Mouse (Mus musculus) olfactory bulb, adult 2 months (tissue): ENCODE results near the gene Kcnt2. TPM values are rescaled to one million over a fixed set of nuclear protein-coding genes. Genes with fewer than 3 reads are reported as not detected.

ENCODE experiments used
- H3K27ac ChIP-seq: fragments of 200-500 bp; 2 replicates; pipeline ENCODE4 v1.5.1; 2012; ENCODE audit warnings: low read depth, low read length; ENCODE audit not compliant: insufficient read depth
- H3K4me1 ChIP-seq: fragments of 200-500 bp; 2 replicates; pipeline ENCODE4 v1.6.1; 2012; ENCODE audit warnings: low read length; ENCODE audit not compliant: control insufficient read depth, insufficient read depth
- H3K4me3 ChIP-seq: fragments of 200-500 bp; 2 replicates; pipeline ENCODE4 v1.5.1; 2012; ENCODE audit warnings: mild to moderate bottlenecking, low read depth, low read length, moderate library complexity; ENCODE audit not compliant: insufficient read depth
- CTCF ChIP-seq: fragments of 200-500 bp; IDR thresholded peaks from 2 replicates; pipeline ENCODE4 v1.5.1; 2012; ENCODE audit warnings: low read depth, mild to moderate bottlenecking, low read length, moderate library complexity; ENCODE audit not compliant: insufficient read depth
- POLR2A ChIP-seq: fragments of 200-500 bp; IDR thresholded peaks from 2 replicates; pipeline ENCODE4 v1.6.1; 2012; ENCODE audit warnings: mild to moderate bottlenecking, low read depth, low read length, moderate library complexity; ENCODE audit not compliant: insufficient read depth
- WGBS: fragments of 180-500 bp; shearing (Covaris S2); methylation state at CpG from one replicate; pipeline ENCODE4 v1.1.7; 2018; 5-methylcytosine and 5-hydroxymethylcytosine counted together
- polyA plus RNA-seq: library from polyadenylated mRNA; stranded (reverse); fragments of >200 nt; gene quantifications from 2 replicates; pipeline ENCODE4 v1.2.4, GENCODE M21; 2012; ENCODE audit warnings: low replicate concordance; ENCODE audit not compliant: missing spikeins, insufficient read depth, insufficient read length

Kcnt2 gene
- polyA plus RNA-seq, 1 experiment = not detected

DNA sequence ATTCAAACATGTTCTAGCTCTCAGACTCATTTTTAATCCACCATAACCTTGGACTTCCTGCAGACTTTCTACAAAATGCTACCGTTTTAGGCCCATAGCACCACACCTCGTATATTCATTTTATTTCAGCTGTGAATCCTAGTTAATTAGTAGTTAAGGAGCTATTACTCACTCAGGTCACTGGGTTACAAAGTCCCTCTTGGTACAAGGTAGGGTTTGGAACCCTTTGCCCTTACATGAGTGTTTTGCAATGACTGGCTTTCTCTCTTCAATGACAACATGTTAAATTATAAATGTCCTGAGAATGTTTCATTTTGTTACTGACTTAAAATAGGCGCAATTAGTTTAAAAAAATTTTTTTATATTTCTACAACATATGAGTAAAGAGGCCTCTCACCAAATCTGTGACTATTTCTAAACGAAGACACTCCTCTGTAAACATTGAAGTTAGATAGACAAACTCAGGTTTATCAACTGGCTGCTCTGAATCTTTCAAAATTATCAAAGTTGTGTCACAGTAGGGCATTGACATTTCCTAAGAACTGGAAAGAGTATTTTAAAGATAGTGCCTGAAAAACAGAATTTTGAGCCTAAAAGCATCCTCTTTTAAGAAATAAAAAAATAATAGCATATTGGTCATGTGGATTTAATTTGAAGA lies 160.8 kb downstream of the Kcnt2 start:
- H3K4me1 ChIP-seq = no peaks in the 10 kb centered on the region
- H3K27ac ChIP-seq = no peak overlapping the region
- WGBS = 94% methylated on average over 4 of the region's 4 CpGs
- no peak overlapping the region for H3K4me3 ChIP-seq
- TF ChIP-seq POLR2A (no peak), CTCF (no peak)

DNA sequence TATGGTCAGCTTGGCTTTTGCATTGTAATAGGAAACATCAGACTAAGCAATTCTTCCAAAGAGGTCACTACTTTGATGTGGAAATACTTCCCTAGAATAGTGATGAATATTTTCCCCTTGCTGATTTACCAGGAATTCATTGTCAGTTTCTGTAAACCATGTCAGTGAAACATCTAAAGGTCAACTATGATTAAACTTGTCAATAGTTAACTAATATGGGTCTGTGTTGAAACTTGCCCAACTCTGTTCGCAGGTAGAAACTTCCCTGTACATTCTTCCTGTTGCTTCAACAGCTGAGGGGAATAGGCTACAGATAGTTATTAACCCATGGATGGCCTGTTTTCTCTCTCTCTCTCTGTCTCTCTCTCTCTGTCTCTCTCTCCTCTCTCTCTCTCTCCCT lies 169.8 kb downstream of the Kcnt2 start:
- Histone ChIP-seq H3K4me1 (no peaks in the 10 kb centered on the region), H3K4me3 (no peak overlapping the region), H3K27ac (no peak overlapping the region)
- TF ChIP-seq POLR2A (no peak), CTCF (no peak)
- WGBS = 97% methylated on average over 1 of the region's 1 CpGs

DNA sequence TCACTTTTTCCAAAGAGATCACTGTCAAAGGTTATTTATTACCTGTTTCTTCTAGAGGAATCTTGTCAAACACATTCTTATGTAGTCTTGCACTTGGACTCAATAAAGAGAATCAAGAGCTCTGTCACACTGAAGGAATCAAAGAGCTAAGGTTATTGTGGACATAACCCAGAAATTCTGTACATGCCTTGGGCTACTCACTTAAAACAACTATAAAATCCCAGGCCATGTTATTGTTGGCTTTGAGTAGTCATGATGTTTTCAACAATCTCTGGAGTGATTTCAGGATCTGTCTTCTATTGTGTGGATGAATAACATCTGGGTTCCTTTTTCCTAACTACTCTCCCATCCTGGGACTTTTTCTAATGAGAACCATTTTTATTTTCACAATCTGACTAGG lies 177.0 kb downstream of the Kcnt2 start:
- Histone ChIP-seq H3K4me1 (no peaks in the 10 kb centered on the region), H3K4me3 (no peak overlapping the region), H3K27ac (no peak overlapping the region)
- no peak for TF ChIP-seq POLR2A
- no peak for TF ChIP-seq CTCF

DNA sequence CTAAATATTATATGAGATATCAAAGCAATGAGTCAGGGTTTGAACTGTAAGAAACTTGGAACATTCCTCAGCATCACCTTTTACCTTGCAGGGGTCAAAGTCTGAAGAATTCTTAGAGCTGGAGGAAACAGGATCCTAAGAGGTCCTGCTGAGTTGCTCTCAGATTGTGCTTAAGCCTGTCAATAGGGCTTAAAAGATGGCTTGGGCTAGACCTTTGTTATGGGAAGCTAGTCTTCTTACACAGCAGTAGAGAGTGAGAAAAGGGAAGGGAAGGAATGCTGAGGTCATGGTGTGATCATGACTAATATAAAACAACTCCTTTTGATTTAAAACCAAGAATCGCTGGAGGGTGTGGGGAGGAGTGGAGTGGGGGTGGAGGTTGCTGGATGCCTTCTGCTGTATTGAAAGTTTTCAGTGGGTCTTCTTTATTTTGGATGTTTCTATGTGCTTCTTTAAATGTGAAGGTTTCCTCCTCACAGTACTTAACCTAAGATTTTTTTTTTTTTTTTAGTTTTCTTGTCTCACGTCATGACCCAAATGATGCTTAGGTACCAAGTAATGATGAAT lies 183.4 kb downstream of the Kcnt2 start:
- 41% methylated on average over 2 of the region's 2 CpGs for whole genome bisulfite sequencing
- Histone ChIP-seq H3K4me1 (no peaks in the 10 kb centered on the region), H3K27ac (no peak overlapping the region), H3K4me3 (no peak overlapping the region)
- TF ChIP-seq CTCF (no peak), POLR2A (no peak)

DNA sequence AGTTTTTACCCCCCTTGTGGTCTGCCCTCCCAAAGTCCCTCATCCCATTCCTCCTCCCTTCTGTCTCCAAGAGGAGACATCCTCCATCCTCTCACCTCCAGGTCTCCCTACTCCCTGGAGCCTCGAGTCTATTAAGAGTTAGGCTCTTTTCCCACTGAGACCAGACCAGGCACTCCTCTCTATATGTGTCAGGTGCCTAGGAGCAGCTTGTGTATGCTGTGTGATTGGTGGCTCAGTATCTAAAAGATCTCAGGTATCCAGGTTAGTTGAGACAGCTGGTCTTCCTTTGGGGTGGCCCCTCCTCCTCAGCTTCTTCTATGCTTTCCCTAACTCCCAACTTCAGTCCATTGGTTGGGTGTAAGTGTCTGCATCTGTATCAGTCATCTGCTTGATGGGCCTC lies 186.1 kb downstream of the Kcnt2 start:
- WGBS = 72% methylated on average over 1 of the region's 1 CpGs
- no peak overlapping the region for H3K27ac ChIP-seq
- TF ChIP-seq POLR2A = no peak
- no peak for TF ChIP-seq CTCF
- H3K4me1 ChIP-seq = no peaks in the 10 kb centered on the region
- no peak overlapping the region for H3K4me3 ChIP-seq

DNA sequence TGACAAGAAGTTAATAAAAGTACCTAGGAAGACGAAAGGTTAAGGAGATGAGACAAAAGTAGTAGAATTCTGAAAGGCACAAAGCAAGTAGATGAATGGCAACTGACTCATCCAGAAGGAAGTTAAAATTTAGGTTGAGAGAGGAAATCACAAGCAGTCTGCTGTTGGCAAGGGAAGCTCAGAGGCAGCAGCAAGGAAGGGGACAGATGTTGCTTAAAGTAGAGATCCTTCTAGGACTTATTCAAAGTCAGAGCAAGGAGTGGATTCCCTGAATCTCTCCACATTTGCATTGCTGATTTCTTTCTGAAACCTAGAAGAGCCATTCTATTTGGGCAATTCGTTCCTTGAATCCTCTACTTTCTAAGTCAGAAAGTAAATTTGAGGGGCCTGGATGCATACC lies 188.8 kb downstream of the Kcnt2 start:
- H3K4me3 ChIP-seq = no peak overlapping the region
- no peak overlapping the region for H3K27ac ChIP-seq
- no peak for TF ChIP-seq POLR2A
- TF ChIP-seq CTCF = no peak
- WGBS = 85% methylated on average over 2 of the region's 2 CpGs
- H3K4me1 ChIP-seq = no peaks in the 10 kb centered on the region

DNA sequence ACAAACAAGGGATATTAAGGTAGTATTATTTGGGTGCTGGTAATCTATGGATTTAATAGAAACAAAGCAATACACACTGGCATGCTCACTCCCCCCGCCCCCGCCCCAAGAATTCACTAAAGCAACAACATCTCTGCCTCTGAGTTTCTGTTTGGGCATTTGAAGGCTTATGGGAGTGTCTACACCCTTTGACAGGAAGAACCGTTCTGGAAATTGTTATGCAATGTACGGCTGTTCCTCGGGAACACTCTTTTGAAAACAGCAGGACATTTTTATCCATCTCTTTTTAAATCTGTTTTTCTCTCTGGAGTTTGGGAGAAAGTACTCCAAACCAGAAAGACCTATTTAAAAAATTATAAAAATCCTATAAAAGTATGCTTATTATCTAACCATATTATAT lies 192.2 kb downstream of the Kcnt2 start:
- TF ChIP-seq POLR2A (no peak), CTCF (no peak)
- H3K4me3 ChIP-seq = no peak overlapping the region
- WGBS = 61% methylated on average over 5 of the region's 5 CpGs
- no peak overlapping the region for H3K27ac ChIP-seq
- H3K4me1 ChIP-seq = no peaks in the 10 kb centered on the region

DNA sequence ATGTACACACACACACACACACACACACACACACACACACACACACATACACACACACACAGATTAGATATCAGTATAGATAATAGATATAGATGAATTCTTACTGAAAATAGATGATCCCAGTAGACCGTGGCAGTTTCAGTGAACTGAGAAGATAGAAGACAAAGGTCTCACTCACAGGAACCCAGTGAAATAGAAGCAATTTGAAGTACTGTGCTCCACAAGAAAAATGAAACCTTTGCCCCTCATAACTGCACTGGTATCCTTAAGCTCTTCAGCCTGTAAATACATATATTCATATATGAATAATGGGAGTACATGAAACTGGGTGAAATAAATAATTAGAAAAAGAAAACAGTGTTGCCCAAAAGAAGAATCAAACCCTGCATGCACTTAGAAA lies 197.9 kb downstream of the Kcnt2 start:
- no peaks in the 10 kb centered on the region for H3K4me1 ChIP-seq
- 92% methylated on average over 1 of the region's 1 CpGs for WGBS
- TF ChIP-seq POLR2A (no peak), CTCF (no peak)
- no peak overlapping the region for H3K4me3 ChIP-seq
- H3K27ac ChIP-seq = no peak overlapping the region

DNA sequence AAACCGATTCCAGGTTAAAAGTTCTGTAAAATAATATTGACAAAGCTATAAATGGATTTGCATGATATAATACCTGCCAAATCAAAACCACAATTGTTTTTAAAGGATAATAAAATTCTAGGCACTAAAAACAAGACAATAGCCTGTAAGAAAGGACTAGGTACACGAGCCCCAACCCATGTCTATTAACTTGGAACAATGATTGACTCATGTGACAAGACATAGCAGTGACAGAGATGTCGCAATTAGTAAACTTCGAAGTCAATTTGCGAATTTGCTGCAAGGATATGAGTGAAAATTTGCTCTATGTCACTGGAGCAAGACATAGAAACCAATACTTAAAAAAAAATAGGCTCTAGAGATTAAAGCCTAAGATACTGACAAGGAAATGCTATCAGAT lies 198.4 kb downstream of the Kcnt2 start:
- TF ChIP-seq POLR2A = no peak
- no peak for TF ChIP-seq CTCF
- Histone ChIP-seq H3K4me3 (no peak overlapping the region), H3K27ac (no peak overlapping the region), H3K4me1 (no peaks in the 10 kb centered on the region)
- 89% methylated on average over 5 of the region's 5 CpGs for WGBS
